Mouse (Mus musculus) limb, embryonic 14.5 days (tissue): ENCODE measurements at regions not wholly inside any gene's neighbourhood (a gene's known extent, or its start where the extent isn't known, plus 50 kb on each side); places are given as distances from the start of the nearest gene placed in this dataset.

Experiments used
- ATAC-seq: fragments of 200-750 bp; cut with Nextera tagmentation; 2 replicates; pipeline ENCODE4 v1.8.0; 2017; ENCODE audit warnings: low read depth, moderate number of reproducible peaks, moderate TSS enrichment; ENCODE audit not compliant: low FRiP score
- DNase-seq: peaks from one replicate; pipeline ENCODE4 v3.0.0-alpha.2; 2015; ENCODE audit warnings: low spot score
- H3K27ac ChIP-seq: fragments of 300-500 bp; sonication (generic); replicated peaks from 2 replicates; pipeline ENCODE4 v1.5.1; 2014; ENCODE audit warnings: low read depth, mild to moderate bottlenecking, low read length, moderate library complexity, mixed read lengths
- H3K27me3 ChIP-seq: fragments of 300-500 bp; sonication (generic); 2 replicates; pipeline ENCODE4 v1.6.1; 2014; ENCODE audit warnings: low read length, mixed read lengths; ENCODE audit not compliant: control insufficient read depth, insufficient read depth
- H3K36me3 ChIP-seq: fragments of 300-500 bp; sonication (generic); 2 replicates; pipeline ENCODE4 v1.6.1; 2014; ENCODE audit warnings: mild to moderate bottlenecking, low read length, moderate library complexity, mixed read lengths; ENCODE audit not compliant: control insufficient read depth, insufficient read depth
- H3K4me1 ChIP-seq: fragments of 300-500 bp; sonication (generic); 2 replicates; pipeline ENCODE4 v1.6.1; 2014; ENCODE audit warnings: antibody characterized with exemption, low read length, mixed read lengths; ENCODE audit not compliant: control insufficient read depth, insufficient read depth
- H3K4me2 ChIP-seq: fragments of 300-500 bp; sonication (generic); replicated peaks from 2 replicates; pipeline ENCODE4 v1.6.1; 2014; ENCODE audit warnings: low read depth, mild to moderate bottlenecking, low read length, moderate library complexity; ENCODE audit not compliant: severe bottlenecking
- H3K4me3 ChIP-seq: fragments of 300-500 bp; sonication (generic); replicated peaks from 2 replicates; pipeline ENCODE4 v1.5.1; 2014; ENCODE audit warnings: low read length
- H3K9ac ChIP-seq: fragments of 300-500 bp; sonication (generic); 2 replicates; pipeline ENCODE4 v1.6.1; 2014; ENCODE audit warnings: mild to moderate bottlenecking, low read depth, low read length, moderate library complexity; ENCODE audit not compliant: severe bottlenecking
- H3K9me3 ChIP-seq: fragments of 300-500 bp; sonication (generic); 2 replicates; pipeline ENCODE4 v1.6.1; 2016; ENCODE audit warnings: low read length; ENCODE audit not compliant: control insufficient read depth
- POLR2A ChIP-seq: fragments of 200-500 bp; IDR thresholded peaks from 2 replicates; pipeline ENCODE4 v1.8.0; 2012; ENCODE audit warnings: inconsistent platforms, mild to moderate bottlenecking, moderate library complexity, borderline replicate concordance; ENCODE audit not compliant: insufficient read depth, insufficient read length; ENCODE audit errors: extremely low read depth
- WGBS: fragments of 180-500 bp; shearing (Covaris S2); extraction: QIAGEN DNeasy Blood & Tissue Kit; methylation state at CpG from one replicate; pipeline ENCODE4 v1.1.7; 2014; 5-methylcytosine and 5-hydroxymethylcytosine counted together

GRCm38 (mm10) chr19:14035371-14035770, 122.0 kb downstream of the Olfr1505 start:
- no peaks in the 10 kb centered on the region for H3K4me1 ChIP-seq
- H3K9me3 ChIP-seq, result no peaks in the 10 kb centered on the region
- H3K9ac ChIP-seq, result no peak overlapping the region
- ATAC-seq (no peak), DNase-seq (no peak)
- no peak for TF ChIP-seq POLR2A
- no peak overlapping the region for H3K27ac ChIP-seq
- WGBS, result 55% methylated on average over 1 of the region's 1 CpGs
- H3K27me3 ChIP-seq, result no peaks in the 10 kb centered on the region
- H3K4me2 ChIP-seq, result no peak overlapping the region
- H3K36me3 ChIP-seq, result no peaks in the 10 kb centered on the region
- H3K4me3 ChIP-seq, result no peak overlapping the region

- TF ChIP-seq POLR2A, result no peak
- WGBS, result 56% methylated on average over 1 of the region's 1 CpGs
- Histone ChIP-seq H3K4me2 (no peak overlapping the region), H3K9ac (no peak overlapping the region), H3K4me3 (no peak overlapping the region), H3K9me3 (no peaks in the 10 kb centered on the region), H3K27ac (no peak overlapping the region), H3K36me3 (no peaks in the 10 kb centered on the region), H3K27me3 (no peaks in the 10 kb centered on the region), H3K4me1 (no peaks in the 10 kb centered on the region)
- ATAC-seq (no peak), DNase-seq (no peak)
Observed at GRCm38 (mm10) chr19:14035785-14036184, 122.5 kb downstream of the Olfr1505 start.

- WGBS, result 52% methylated on average over 1 of the region's 1 CpGs
- ATAC-seq, result no peak
- TF ChIP-seq POLR2A, result no peak
- Histone ChIP-seq H3K27me3 (no peaks in the 10 kb centered on the region), H3K27ac (no peak overlapping the region), H3K4me2 (no peak overlapping the region), H3K4me3 (no peak overlapping the region), H3K9ac (no peak overlapping the region), H3K9me3 (no peaks in the 10 kb centered on the region), H3K36me3 (no peaks in the 10 kb centered on the region), H3K4me1 (no peaks in the 10 kb centered on the region)
- no peak for DNase-seq
Observed at GRCm38 (mm10) chr19:14036750-14037149, 123.4 kb downstream of the Olfr1505 start.

- H3K4me3 ChIP-seq, result no peak overlapping the region
- no peaks in the 10 kb centered on the region for H3K4me1 ChIP-seq
- DNase-seq (no peak), ATAC-seq (no peak)
- no peak overlapping the region for H3K27ac ChIP-seq
- no peaks in the 10 kb centered on the region for H3K27me3 ChIP-seq
- H3K9me3 ChIP-seq, result no peaks in the 10 kb centered on the region
- H3K9ac ChIP-seq, result no peak overlapping the region
- 61% methylated on average over 5 of the region's 5 CpGs for WGBS
- no peak for TF ChIP-seq POLR2A
- no peak overlapping the region for H3K4me2 ChIP-seq
- no peaks in the 10 kb centered on the region for H3K36me3 ChIP-seq
Observed at GRCm38 (mm10) chr19:14042753-14043152, 129.4 kb downstream of the Olfr1505 start.

- H3K27me3 ChIP-seq, result no peaks in the 10 kb centered on the region
- TF ChIP-seq POLR2A, result no peak
- ATAC-seq, result no peak
- H3K4me3 ChIP-seq, result no peak overlapping the region
- H3K4me1 ChIP-seq, result no peaks in the 10 kb centered on the region
- no peak overlapping the region for H3K4me2 ChIP-seq
- no peaks in the 10 kb centered on the region for H3K36me3 ChIP-seq
- H3K9ac ChIP-seq, result no peak overlapping the region
- no peak overlapping the region for H3K27ac ChIP-seq
- no peak for DNase-seq
- no peaks in the 10 kb centered on the region for H3K9me3 ChIP-seq
- WGBS, result 59% methylated on average over 2 of the region's 2 CpGs
Observed at GRCm38 (mm10) chr19:14045456-14045855, 132.1 kb downstream of the Olfr1505 start.

GRCm38 (mm10) chr19:14052052-14052451, 138.7 kb downstream of the Olfr1505 start:
- DNase-seq, result no peak
- Histone ChIP-seq H3K4me3 (no peak overlapping the region), H3K27me3 (no peaks in the 10 kb centered on the region), H3K4me2 (no peak overlapping the region), H3K9ac (no peak overlapping the region), H3K36me3 (no peaks in the 10 kb centered on the region), H3K9me3 (no peaks in the 10 kb centered on the region), H3K27ac (no peak overlapping the region), H3K4me1 (no peaks in the 10 kb centered on the region)
- TF ChIP-seq POLR2A, result no peak
- ATAC-seq, result no peak
- 88% methylated on average over 4 of the region's 4 CpGs for WGBS
